Mouse (Mus musculus) kidney, postnatal 10 days (tissue): ENCODE measurements around the gene Zfand2a.

ENCODE experiments used
- DNase-seq: peaks from one replicate; pipeline ENCODE4 v3.0.0; 2021; ENCODE audit warnings: mixed read lengths

Gene Zfand2a

GRCm38 (mm10) chr5:139484185-139484814 lies at the start of gene Zfand2a:
Gene Zfand2a (minus strand): TSS chr5:139484549.
- peak; percentile 100 for DNase-seq

GRCm38 (mm10) chr5:139528851-139529250 lies 44.5 kb upstream of the Zfand2a start:
- no peak for DNase-seq

- DNase-seq: no peak
These were observed 37.6 kb upstream of the Zfand2a start for GRCm38 (mm10) chr5:139521987-139522386.

- DNase-seq: no peak
These were observed 35.9 kb upstream of the Zfand2a start for GRCm38 (mm10) chr5:139520069-139520834.

- peak; percentile 25 for DNase-seq
These were observed 31.9 kb upstream of the Zfand2a start for GRCm38 (mm10) chr5:139516281-139516680.

GRCm38 (mm10) chr5:139512201-139512600 lies 27.9 kb upstream of the Zfand2a start:
- DNase-seq: no peak

- DNase-seq: peak; percentile 63
These were observed 26.5 kb upstream of the Zfand2a start for GRCm38 (mm10) chr5:139510682-139511366.

- DNase-seq: no peak
These were observed 21.9 kb upstream of the Zfand2a start for GRCm38 (mm10) chr5:139506207-139506606.

- peak; percentile 91 for DNase-seq
These were observed 20.8 kb upstream of the Zfand2a start for GRCm38 (mm10) chr5:139505073-139505606.

GRCm38 (mm10) chr5:139502281-139502680 lies 17.9 kb upstream of the Zfand2a start:
- no peak for DNase-seq

GRCm38 (mm10) chr5:139498791-139499190 lies 14.4 kb upstream of the Zfand2a start:
- peak; percentile 23 for DNase-seq

- DNase-seq: no peak
These were observed 12.6 kb upstream of the Zfand2a start for GRCm38 (mm10) chr5:139496939-139497338.

- DNase-seq: peak; percentile 18
These were observed 10.8 kb upstream of the Zfand2a start for GRCm38 (mm10) chr5:139495019-139495669.

GRCm38 (mm10) chr5:139493690-139494089 lies 9.3 kb upstream of the Zfand2a start:
- DNase-seq: no peak

GRCm38 (mm10) chr5:139491348-139491747 lies 7.0 kb upstream of the Zfand2a start:
- DNase-seq: no peak

GRCm38 (mm10) chr5:139490131-139490530 lies 5.8 kb upstream of the Zfand2a start:
- no peak for DNase-seq

GRCm38 (mm10) chr5:139483171-139483848 lies 1.0 kb downstream of the Zfand2a start:
- no peak for DNase-seq

- DNase-seq: no peak
These were observed 3.9 kb downstream of the Zfand2a start for GRCm38 (mm10) chr5:139480406-139480805.

GRCm38 (mm10) chr5:139479088-139479487 lies 5.3 kb downstream of the Zfand2a start:
- DNase-seq: peak; percentile 24

GRCm38 (mm10) chr5:139474741-139475140 lies 9.6 kb downstream of the Zfand2a start:
- DNase-seq: no peak

- peak; percentile 46 for DNase-seq
These were observed 16.4 kb downstream of the Zfand2a start for GRCm38 (mm10) chr5:139467998-139468397.

GRCm38 (mm10) chr5:139466801-139467200 lies 17.5 kb downstream of the Zfand2a start:
- no peak for DNase-seq
